In the genomic region with DNA sequence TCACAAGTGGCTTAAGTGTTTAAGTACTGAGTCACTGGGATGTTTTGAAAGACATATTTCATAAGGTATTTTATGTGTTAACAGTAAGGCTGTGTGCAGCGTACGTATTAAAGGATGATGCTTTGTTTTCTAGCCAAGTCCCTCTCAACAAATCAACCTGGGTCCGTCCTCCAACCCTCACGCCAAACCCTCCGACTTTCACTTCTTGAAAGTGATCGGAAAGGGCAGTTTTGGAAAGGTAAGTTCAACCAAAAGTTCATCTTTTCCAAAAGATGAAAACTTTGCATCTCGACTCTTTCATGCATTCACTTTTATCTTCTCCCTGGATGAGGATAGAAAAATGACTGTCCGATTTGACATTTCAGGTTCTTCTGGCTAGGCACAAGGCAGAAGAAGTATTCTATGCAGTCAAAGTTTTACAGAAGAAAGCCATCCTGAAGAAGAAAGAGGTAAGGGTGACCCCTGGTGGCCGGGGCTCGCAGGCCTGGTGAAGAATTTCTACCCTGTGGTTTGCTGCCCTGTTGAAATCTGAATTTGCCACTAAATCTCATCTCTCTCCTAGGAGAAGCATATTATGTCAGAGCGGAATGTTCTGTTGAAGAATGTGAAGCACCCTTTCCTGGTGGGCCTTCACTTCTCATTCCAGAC, we compare ENCODE assay signal across 8 mouse cellular contexts.
DNase-seq lines count a peak whose midpoint lies in the region; ATAC-seq and TF ChIP-seq lines count a peak whose summit lies in the region.

No protein-coding gene starts in this region.

- ATAC-seq in kidney, embryonic 14.5 days (ENCODE audit: low FRiP score, low TSS enrichment) = no peak
- ATAC-seq in liver, embryonic 11.5 days (replicated peaks; ENCODE audit: low FRiP score) = no peak
- no peak for ATAC-seq in stomach, postnatal 0 days (ENCODE audit: low FRiP score, low TSS enrichment)

- H3K27ac ChIP-seq in testis, adult 2 months (ENCODE audit: control insufficient read depth, insufficient read depth, low read depth, low read length) = no peak overlapping the region
- no peak overlapping the region for H3K27ac ChIP-seq in embryonic facial prominence, embryonic 10.5 days (replicated peaks)
- no peak overlapping the region for H3K27ac ChIP-seq in kidney, embryonic 14.5 days (ENCODE audit: low read depth, low read length)
- no peak overlapping the region for H3K27ac ChIP-seq in liver, embryonic 11.5 days (ENCODE audit: low read depth, low read length)
- H3K27ac ChIP-seq in stomach, postnatal 0 days (replicated peaks) = peak overlapping the region; percentile 49; the same call in 1 of the 2 replicates

- no peaks in the 10 kb centered on the region for H3K36me3 ChIP-seq in testis, adult 2 months (ENCODE audit: control insufficient read depth, insufficient read depth, low read length)
- H3K36me3 ChIP-seq in embryonic facial prominence, embryonic 10.5 days (replicated peaks) = peaks cover 29% of the 10 kb centered on the region
- H3K36me3 ChIP-seq in kidney, embryonic 14.5 days (ENCODE audit: control insufficient read depth, insufficient read depth, low read length) = peaks cover 13% of the 10 kb centered on the region; the same call in 1 of the 2 replicates
- H3K36me3 ChIP-seq in liver, embryonic 11.5 days (ENCODE audit: control insufficient read depth, insufficient read depth, low read length) = peaks cover 6% of the 10 kb centered on the region; the same call in 1 of the 2 replicates
- H3K36me3 ChIP-seq in stomach, postnatal 0 days (ENCODE audit: control insufficient read depth, insufficient read depth, low read length) = peaks cover 21% of the 10 kb centered on the region; the same call in 1 of the 2 replicates

- TF ChIP-seq EP300 in stomach, postnatal 0 days (optimal IDR thresholded peaks at IDR 0.05) = no peak

- H3K4me2 ChIP-seq in kidney, embryonic 14.5 days (replicated peaks; ENCODE audit: low read depth, low read length) = peak overlapping the region; percentile 29
- peak overlapping the region; percentile 96 for H3K4me2 ChIP-seq in liver, embryonic 11.5 days
- H3K4me2 ChIP-seq in stomach, postnatal 0 days (replicated peaks; ENCODE audit: low read depth) = peak overlapping the region; percentile 92

- H3K4me3 ChIP-seq in testis, adult 2 months (ENCODE audit: control insufficient read depth, low read depth, low read length) = no peak overlapping the region
- peak overlapping the region; percentile 71 for H3K4me3 ChIP-seq in embryonic facial prominence, embryonic 10.5 days
- peak overlapping the region; percentile 55 for H3K4me3 ChIP-seq in kidney, embryonic 14.5 days (ENCODE audit: low read length)
- peak overlapping the region; percentile 30 for H3K4me3 ChIP-seq in liver, embryonic 11.5 days (ENCODE audit: low read depth, low read length)
- H3K4me3 ChIP-seq in stomach, postnatal 0 days (ENCODE audit: low read depth, low read length) = peak overlapping the region; percentile 85

- TF ChIP-seq CTCF in testis, adult 2 months (IDR thresholded peaks at IDR 0.05; ENCODE audit: control insufficient read depth, insufficient read depth, insufficient replicate concordance, low read depth, low read length) = peak; percentile 28; the same call in 1 of the 2 replicates
- peak; percentile 89 for TF ChIP-seq CTCF in stomach, postnatal 0 days (IDR thresholded peaks at IDR 0.05; ENCODE audit: low read depth)

- no peak for TF ChIP-seq POLR2A in testis, adult 2 months (IDR thresholded peaks at IDR 0.05; ENCODE audit: control insufficient read depth, low read depth, low read length)

- no peak for DNase-seq in testis, postnatal 14 days (ENCODE audit: low spot score)
- DNase-seq in embryonic facial prominence, embryonic 10.5 days (ENCODE audit: low spot score) = peak; percentile 83
- peak; percentile 61 to 78 for DNase-seq in heart, adult 9 months (ENCODE audit: low spot score in 2 of 2)
- peak; percentile 69 for DNase-seq in liver, embryonic 11.5 days (ENCODE audit: low spot score)
- DNase-seq in natural killer cell, adult 2 months (ENCODE audit: low spot score in 2 of 2) = peak; percentile 77 to 85
- peak; percentile 86 for DNase-seq in stomach, postnatal 0 days (ENCODE audit: low spot score)

- 62% methylated on average over 11 of the region's 11 CpGs for WGBS in embryonic facial prominence, embryonic 10.5 days
- WGBS in kidney, embryonic 14.5 days = 57% methylated on average over 11 of the region's 11 CpGs
- WGBS in liver, embryonic 11.5 days = 60% methylated on average over 11 of the region's 11 CpGs
- WGBS in stomach, postnatal 0 days = 42% methylated on average over 11 of the region's 11 CpGs

- H3K9ac ChIP-seq in kidney, embryonic 14.5 days (ENCODE audit: low read depth, low read length) = peak overlapping the region; percentile 38; the same call in 1 of the 2 replicates
- H3K9ac ChIP-seq in liver, embryonic 11.5 days (ENCODE audit: low read depth, low read length) = no peak overlapping the region
- H3K9ac ChIP-seq in stomach, postnatal 0 days (ENCODE audit: low read length) = peak overlapping the region; percentile 41

- H3K27me3 ChIP-seq in testis, adult 2 months (ENCODE audit: control insufficient read depth, insufficient read depth, low read length) = no peaks in the 10 kb centered on the region; the same call in 1 of the 2 replicates
- H3K27me3 ChIP-seq in embryonic facial prominence, embryonic 10.5 days (replicated peaks; ENCODE audit: low read depth, poor library complexity, severe bottlenecking) = peaks cover 18% of the 10 kb centered on the region
- no peaks in the 10 kb centered on the region; the same call in 1 of the 2 replicates for H3K27me3 ChIP-seq in kidney, embryonic 14.5 days (ENCODE audit: control insufficient read depth, insufficient read depth, low read length)
- peaks cover 11% of the 10 kb centered on the region for H3K27me3 ChIP-seq in liver, embryonic 11.5 days (replicated peaks; ENCODE audit: control insufficient read depth, insufficient read depth, low read length)
- H3K27me3 ChIP-seq in stomach, postnatal 0 days (ENCODE audit: control insufficient read depth, insufficient read depth, low read length) = no peaks in the 10 kb centered on the region

- peaks cover 4% of the 10 kb centered on the region for H3K4me1 ChIP-seq in testis, adult 2 months (ENCODE audit: control insufficient read depth, insufficient read depth, low read length)
- H3K4me1 ChIP-seq in embryonic facial prominence, embryonic 10.5 days = peaks cover 39% of the 10 kb centered on the region
- peaks cover 15% of the 10 kb centered on the region for H3K4me1 ChIP-seq in kidney, embryonic 14.5 days (ENCODE audit: control insufficient read depth, insufficient read depth, low read length)
- H3K4me1 ChIP-seq in liver, embryonic 11.5 days (replicated peaks; ENCODE audit: control insufficient read depth, insufficient read depth, low read length) = no peaks in the 10 kb centered on the region
- peaks cover 4% of the 10 kb centered on the region; the same call in 1 of the 2 replicates for H3K4me1 ChIP-seq in stomach, postnatal 0 days (replicated peaks; ENCODE audit: control insufficient read depth, insufficient read depth)

- no peaks in the 10 kb centered on the region for H3K9me3 ChIP-seq in embryonic facial prominence, embryonic 10.5 days
- H3K9me3 ChIP-seq in kidney, embryonic 14.5 days (ENCODE audit: control insufficient read depth, low read length) = no peaks in the 10 kb centered on the region
- no peaks in the 10 kb centered on the region for H3K9me3 ChIP-seq in liver, embryonic 11.5 days (ENCODE audit: control insufficient read depth, low read length)
- H3K9me3 ChIP-seq in stomach, postnatal 0 days (ENCODE audit: control insufficient read depth, low read length) = no peaks in the 10 kb centered on the region

Comparison
In these comparisons a context has a peak if more than half of its experiments do, and no peak if none do; other contexts are left out.
1. H3K4me2 ChIP-seq: peak in every context shown above with its lines; median percentile 96 in liver, embryonic 11.5 days; 92 in stomach, postnatal 0 days; 29 in kidney, embryonic 14.5 days.